Mouse (Mus musculus) C2C12 (cell line): ENCODE results near the gene Retreg3.

Experiments
- CEBPB ChIP-seq: IDR thresholded peaks from one replicate; pipeline ENCODE4 v1.6.1; 2011; ENCODE audit warnings: low read depth, mild to moderate bottlenecking, control low read depth, moderate library complexity
- CTCF ChIP-seq: IDR thresholded peaks from one replicate; pipeline ENCODE4 v1.5.1; 2011; ENCODE audit not compliant: control insufficient read depth, insufficient read depth, insufficient read length
- FOSL1 ChIP-seq: IDR thresholded peaks from one replicate; pipeline ENCODE4 v1.8.0; 2011; ENCODE audit warnings: mild to moderate bottlenecking, low read length; ENCODE audit not compliant: poor library complexity, insufficient read depth, severe bottlenecking
- MAX ChIP-seq: IDR thresholded peaks from one replicate; pipeline ENCODE4 v1.6.1; 2011; ENCODE audit warnings: mild to moderate bottlenecking, control low read depth
- MYOD1 ChIP-seq: IDR thresholded peaks from one replicate; pipeline ENCODE4 v1.6.1; 2011; ENCODE audit warnings: low read depth; ENCODE audit not compliant: control insufficient read depth, insufficient read length
- USF1 ChIP-seq: IDR thresholded peaks from one replicate; pipeline ENCODE4 v1.6.1; 2011; ENCODE audit warnings: low read depth, mild to moderate bottlenecking, control low read depth, moderate library complexity

GRCm38 (mm10) chr11:101109351-101109750 lies 10.3 kb downstream of the Retreg3 start:
- TF ChIP-seq USF1 (no peak), CTCF (no peak), FOSL1 (no peak), CEBPB (no peak), MAX (no peak), MYOD1 (no peak)
